Mouse (Mus musculus): Measurements from ENCODE around the gene Jsrp1.

DNA sequence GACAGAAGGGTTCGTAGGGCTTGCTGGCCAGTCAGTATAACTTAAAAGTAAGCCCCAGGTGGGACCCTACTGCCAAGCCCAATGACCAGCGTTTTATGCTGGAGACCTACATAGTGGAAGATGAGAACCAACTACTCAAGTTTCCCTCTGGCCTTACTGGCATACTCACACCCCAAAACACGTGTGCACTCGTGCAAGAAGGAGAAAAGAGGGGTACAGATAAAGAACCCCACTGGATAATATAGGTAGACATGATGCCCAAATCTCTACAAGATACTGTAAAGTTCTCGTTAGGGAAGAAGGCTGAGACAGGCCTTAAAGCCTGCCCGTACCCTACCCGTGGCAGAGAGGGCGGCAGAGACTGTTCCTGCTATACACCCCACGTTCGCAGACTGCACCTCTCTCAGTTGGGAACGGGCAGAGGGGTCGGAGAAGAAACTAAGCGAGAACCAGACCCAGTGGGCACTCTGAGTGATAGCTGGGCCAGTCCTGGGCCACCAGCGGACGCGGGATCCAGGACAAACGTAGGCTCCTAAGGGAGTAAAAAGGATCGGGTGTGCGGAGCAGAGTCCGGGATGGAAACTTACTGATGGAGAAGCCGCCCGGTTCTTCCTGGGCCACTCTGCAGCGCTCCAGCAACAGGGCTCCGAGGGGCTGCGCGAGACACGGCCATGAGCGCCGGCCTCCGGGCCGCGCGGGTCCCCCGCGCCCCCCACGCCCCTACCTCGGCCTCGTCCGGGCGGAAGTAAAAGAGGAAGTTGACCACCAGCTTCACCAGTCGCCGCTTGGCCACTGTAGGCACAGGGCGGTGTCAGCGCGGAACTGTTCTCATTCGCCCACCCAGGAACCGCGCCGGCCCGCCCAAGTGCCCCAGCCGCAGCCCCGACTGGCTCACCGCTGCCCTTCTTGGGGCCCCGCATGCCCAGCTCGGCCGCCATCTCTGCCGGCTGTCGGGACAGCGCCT is 15.8 kb downstream of the Jsrp1 start:
- TF ChIP-seq CTCF (IDR thresholded peaks at IDR 0.05; ENCODE audit: low read depth, low read length) = no peak
- TF ChIP-seq POLR2AphosphoS5 (IDR thresholded peaks at IDR 0.05; ENCODE audit: insufficient replicate concordance, low read depth, low read length) = no peak; the same call in 1 of the 2 replicates

All from G1E (cell line).